Mouse (Mus musculus) lung, adult 2 months (tissue): ENCODE results near the gene Ano10.

Experiments
- CTCF ChIP-seq: fragments of 200-500 bp; IDR thresholded peaks from 2 replicates; pipeline ENCODE4 v1.5.1; 2011; ENCODE audit warnings: mild to moderate bottlenecking, low read length, control low read depth; ENCODE audit not compliant: insufficient read depth
- POLR2A ChIP-seq: fragments of 200-500 bp; IDR thresholded peaks from 2 replicates; pipeline ENCODE4 v1.6.1; 2011; ENCODE audit warnings: low read depth, mild to moderate bottlenecking, control low read depth, low read length, borderline replicate concordance; ENCODE audit errors: extremely low read depth

- TF ChIP-seq CTCF = no peak
- no peak for TF ChIP-seq POLR2A
These were observed 100.4 kb downstream of the Ano10 start for GRCm38 (mm10) chr9:122193823-122194222.
